Mouse (Mus musculus): ENCODE data around the gene Hrh1. TPM values are rescaled to one million over a fixed set of nuclear protein-coding genes. Genes with fewer than 3 reads are reported as not detected.
A peak's percentile ranks its signal among the peaks of the same experiment; 100 is the strongest.

The Hrh1 gene
- total RNA-seq (2021): under 1 TPM; 0.12 to 0.14 TPM

DNA sequence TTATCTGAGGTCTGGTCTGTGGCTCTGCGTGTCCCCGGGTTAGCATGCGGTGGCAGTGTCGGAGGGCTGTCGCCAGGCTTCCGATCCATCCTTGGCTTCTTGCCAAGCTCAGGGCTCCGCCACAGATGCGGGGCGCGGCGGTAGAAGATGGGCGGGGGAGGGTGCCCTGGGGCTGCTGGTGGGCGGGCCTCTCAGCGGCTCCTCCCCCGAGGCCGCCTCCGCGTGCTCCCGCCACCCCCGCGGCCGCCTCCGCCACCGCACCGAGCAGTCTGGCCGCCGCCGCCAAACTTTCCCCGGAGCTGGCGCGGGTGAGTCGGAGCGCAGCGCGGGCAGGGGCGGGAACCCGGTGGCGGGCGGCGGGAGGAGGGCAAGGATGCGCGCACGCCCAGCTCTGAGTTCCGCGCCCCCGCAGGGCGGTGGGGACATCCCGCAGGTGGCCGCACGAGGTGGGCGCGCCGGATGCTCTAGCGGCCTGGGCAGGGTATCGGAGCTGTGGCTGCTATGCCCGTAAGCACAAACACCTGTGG, at the start of gene Hrh1:
TSS of gene Hrh1 (plus strand) at position 246 of the 527 bp plus-strand sequence.
- peak; percentile 29 to 36 for DNase-seq
- intact Hi-C loops (cut with DNase I): no loop called here

GRCm38 (mm10) chr6:114354635-114355034, 43.1 kb upstream of the Hrh1 start:
- intact Hi-C loops (cut with DNase I): no loop called here
- peak in 1 of 2 experiments; percentile 15 for DNase-seq

DNA sequence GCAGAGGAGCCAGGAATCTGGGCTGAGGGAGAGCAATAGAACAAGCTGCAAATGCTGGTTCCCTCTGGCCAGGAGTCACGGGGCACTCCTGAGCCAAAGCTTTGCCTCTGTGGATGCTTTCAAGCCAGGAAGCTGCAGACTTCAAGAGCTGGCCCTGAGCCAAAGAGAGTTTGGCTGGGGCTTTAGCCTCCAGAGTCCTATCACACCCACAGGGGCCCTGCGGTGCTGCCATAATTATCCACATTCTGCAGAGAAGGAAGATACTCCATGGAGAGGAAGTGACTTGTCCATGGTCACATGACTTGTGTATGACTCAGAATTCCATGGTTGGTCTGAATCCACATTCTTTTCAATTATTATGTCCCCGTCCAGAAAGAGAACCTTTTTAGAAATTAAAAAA, 39.6 kb upstream of the Hrh1 start:
- peak; percentile 63 to 71 for DNase-seq
- intact Hi-C loops (cut with DNase I): no loop called here

DNA sequence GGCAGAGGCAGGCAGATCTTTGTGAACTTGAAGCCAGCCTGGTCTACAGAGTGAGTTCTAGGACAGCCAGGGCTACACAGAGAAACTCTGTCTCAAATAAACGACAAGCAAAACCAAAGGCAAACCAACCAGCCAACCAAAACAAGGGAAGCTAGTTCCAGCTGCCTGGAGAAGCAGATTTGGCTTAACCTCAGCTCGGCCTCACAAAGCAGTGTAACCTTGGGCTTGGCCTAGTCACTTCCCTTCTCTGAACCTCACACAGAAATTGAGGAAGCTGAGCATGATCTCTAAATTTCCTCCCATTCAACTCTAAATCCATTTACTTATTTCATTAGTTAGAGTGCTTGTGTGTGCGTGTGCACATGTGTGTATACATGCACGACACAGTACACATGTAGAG, 35.4 kb upstream of the Hrh1 start:
- no peak for DNase-seq
- intact Hi-C loops (cut with DNase I): no loop called here

DNA sequence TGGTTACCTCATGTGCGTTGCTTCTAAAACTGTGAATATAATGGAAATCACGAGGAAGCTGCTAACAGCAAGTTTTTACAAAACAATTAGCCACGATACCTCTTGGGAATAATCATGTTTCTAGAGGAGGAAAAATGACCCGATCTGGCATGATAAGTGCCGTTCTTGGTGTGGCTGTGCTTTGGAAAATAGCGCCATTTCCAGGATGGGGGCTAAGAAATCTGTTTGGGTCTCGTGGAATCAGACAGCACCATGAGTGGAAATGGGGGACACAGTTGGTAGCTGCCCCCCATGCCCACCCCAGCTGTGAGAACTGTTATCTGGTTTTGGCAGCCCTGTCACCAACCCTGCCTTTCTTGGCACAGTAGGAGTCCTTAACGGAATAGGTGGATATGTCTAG, 34.0 kb upstream of the Hrh1 start:
- intact Hi-C loops (cut with DNase I): no loop called here
- no peak for DNase-seq

DNA sequence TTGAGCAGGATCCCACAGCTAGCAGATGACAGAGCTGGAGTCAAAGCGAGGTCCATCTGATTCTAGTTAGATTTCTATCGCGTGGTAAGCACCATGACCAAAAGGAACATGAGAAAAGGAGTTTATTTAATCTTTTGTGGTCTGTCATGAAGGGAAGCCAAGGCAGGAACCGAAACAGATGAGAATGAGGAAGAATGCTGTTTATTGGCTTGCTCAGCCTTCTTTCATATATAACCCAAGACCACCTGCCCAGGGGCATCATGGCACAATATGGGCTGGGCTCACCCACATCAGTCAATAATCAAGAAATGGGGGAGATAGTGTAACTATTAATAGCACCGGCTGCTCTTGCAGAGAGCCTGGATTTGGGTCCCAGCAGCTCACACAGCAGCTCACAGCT, 33.0 kb upstream of the Hrh1 start:
- no peak for DNase-seq
- intact Hi-C loops (cut with DNase I): no loop called here

GRCm38 (mm10) chr6:114366191-114366590, 31.5 kb upstream of the Hrh1 start:
- no peak for DNase-seq
- intact Hi-C loops (cut with DNase I): no loop called here

- intact Hi-C loops (cut with DNase I): no loop called here
- no peak for DNase-seq
These were observed 30.1 kb upstream of the Hrh1 start for GRCm38 (mm10) chr6:114367681-114368080.

- intact Hi-C loops (cut with DNase I): no loop called here
- no peak for DNase-seq
These were observed 29.5 kb upstream of the Hrh1 start for GRCm38 (mm10) chr6:114368196-114368595.

GRCm38 (mm10) chr6:114372741-114373140, 25.0 kb upstream of the Hrh1 start:
- intact Hi-C loops (cut with DNase I): no loop called here
- no peak for DNase-seq

DNA sequence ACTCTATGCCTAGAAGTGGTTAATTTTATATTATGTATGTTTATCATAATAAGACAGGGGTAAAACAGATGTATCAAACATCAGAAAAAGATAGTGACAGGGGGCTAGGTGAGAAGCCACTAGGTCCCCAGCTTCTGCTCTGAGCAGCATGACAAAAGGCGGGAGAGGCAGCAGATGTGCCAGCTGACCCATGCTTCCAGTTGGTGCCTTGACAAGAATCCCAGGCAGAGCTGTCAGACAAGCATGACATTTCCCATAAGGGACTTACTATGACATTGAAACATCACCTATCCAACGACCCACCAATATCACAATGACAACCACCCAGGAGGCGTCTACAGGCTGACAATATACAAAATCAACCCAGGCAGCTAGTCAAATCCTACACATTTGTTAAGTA, 16.9 kb upstream of the Hrh1 start:
- intact Hi-C loops (cut with DNase I): no loop called here
- DNase-seq: peak; percentile 32 to 50

GRCm38 (mm10) chr6:114387320-114387719, 10.4 kb upstream of the Hrh1 start:
- intact Hi-C loops (cut with DNase I): no loop called here
- no peak for DNase-seq

GRCm38 (mm10) chr6:114387855-114388254, 9.9 kb upstream of the Hrh1 start:
- DNase-seq: no peak
- intact Hi-C loops (cut with DNase I): no loop called here

DNA sequence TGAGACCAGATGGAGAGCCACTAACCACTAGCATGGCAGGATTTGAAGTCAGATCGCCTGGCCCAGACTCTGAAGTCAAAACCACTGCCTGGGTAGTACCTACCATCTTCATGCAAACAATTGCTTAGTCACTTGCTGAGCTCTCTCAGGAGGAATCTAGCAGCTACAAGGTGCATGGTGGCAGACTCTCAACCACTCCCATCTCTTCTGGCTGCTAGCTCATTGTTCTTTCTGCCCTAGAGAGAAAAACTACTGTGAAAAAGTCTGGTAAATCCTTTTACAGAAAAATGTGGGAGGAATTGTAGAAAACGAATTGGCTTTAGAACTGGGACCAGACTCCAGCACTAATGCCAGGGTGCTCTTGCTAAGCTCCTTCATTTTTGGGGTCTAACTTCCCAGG, 7.6 kb upstream of the Hrh1 start:
- intact Hi-C loops (cut with DNase I): loop anchor here (5.0 kb wide), 1 partner anchor 43 kb away; no protein-coding TSS in a partner anchor
- no peak for DNase-seq

DNA sequence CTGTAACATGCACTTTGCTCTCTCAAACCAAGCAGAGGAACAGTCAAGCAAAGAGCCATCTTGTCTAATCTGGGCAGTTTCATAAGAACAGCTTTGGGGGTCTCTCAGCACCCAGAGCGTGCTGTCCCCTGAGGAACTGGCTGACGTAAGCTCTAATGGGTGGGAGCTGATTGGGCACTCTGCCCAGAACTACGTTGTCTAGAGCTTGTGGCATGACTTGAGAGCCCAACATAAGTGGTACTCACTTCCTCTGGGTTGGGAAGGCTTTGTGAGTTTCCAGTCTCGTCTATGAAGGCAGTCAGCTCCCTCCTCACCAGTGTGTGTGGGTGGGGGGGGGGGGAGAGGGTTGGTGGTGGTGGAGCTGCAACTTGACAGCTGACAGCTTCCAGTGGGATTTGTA, 2.8 kb upstream of the Hrh1 start:
- no peak for DNase-seq
- intact Hi-C loops (cut with DNase I): loop anchor here (5.0 kb wide), 1 partner anchor 48 kb away; no protein-coding TSS in a partner anchor

DNA sequence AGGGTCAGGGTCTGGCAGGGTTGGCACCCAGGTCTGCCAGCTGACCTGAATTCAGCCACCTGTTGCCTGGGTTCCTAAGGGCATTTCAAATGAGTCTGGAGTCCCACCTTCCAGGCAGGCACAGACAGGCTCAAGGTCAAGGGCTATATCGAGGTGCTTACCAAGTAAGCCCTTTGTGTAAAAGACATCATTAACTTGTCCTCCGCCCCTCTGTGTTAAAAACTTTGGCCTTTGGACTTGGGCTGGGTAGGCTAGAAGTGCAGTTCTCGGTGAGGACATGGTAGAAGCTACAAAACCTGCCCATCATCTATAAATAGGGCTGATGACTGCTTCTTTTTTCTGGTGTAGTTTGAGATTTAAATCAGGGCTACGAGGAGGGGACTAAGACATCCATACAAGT, 1.1 kb upstream of the Hrh1 start:
- DNase-seq: no peak
- intact Hi-C loops (cut with DNase I): no loop called here

GRCm38 (mm10) chr6:114397280-114397679, 456 bp upstream of the Hrh1 start:
- no peak for DNase-seq
- intact Hi-C loops (cut with DNase I): no loop called here

DNA sequence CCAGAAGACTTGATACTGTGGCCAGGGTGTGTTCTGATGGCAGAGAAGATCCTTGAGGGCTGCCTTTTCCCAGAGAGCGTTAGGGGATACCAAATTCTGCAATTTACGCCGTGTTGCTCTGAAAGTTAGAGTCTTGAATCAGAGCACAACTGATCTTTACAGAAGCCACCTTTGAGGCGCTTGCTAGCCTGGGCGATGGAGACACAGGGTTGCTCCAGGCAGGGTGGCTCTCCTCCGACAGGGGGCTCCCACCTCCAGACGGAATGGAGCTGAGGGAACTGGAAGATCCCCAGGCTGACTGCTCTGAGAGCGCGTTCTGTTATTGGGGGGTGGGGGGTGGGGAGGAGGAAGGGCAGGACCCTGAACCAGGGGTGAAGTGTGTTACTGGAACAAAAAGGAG, 890 bp downstream of the Hrh1 start:
- DNase-seq: peak; percentile 37 to 42
- intact Hi-C loops (cut with DNase I): no loop called here

DNA sequence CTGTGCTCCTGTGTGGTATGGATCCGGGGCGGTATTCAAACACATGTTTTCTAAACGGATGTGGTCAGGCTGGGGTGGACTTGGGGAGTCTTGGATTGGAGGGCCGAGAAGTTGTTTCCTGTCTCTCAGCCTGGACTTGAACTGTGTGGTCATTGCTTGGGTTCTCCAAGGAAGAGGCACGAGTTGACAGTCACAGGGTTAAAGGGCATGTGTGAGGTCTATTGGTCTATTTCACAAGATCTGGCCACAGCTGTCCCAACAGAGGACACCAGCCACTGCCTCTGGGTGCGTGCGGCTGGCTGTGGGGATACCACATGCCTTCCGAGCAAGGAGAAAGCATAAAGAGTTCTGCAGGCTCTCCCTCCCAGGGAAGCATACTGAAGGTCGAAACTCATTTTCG, 2.7 kb downstream of the Hrh1 start:
- DNase-seq: no peak
- intact Hi-C loops (cut with DNase I): loop anchor here (10.0 kb wide), 1 partner anchor 524 kb away; no protein-coding TSS in a partner anchor

DNA sequence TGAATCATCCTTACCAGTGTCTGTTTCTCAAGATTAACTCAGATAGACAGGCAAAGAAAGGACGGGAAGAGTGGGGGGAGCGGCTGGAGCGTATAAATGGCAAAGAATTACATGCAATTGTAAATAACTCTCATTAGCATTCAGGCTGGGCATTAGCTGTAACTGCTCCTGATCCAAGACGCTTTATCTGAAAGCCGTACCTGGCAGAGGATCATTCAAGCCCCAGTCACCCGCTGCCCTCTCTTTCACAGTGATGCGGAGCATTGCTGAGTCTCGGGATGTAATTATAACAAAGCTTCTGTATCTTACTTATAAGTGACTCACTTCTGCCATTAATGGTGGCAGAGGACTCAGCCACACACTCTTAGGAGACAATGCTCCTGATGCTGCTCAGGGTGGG, 3.1 kb downstream of the Hrh1 start:
- intact Hi-C loops (cut with DNase I): loop anchor here (10.0 kb wide), 1 partner anchor 524 kb away; no protein-coding TSS in a partner anchor

DNA sequence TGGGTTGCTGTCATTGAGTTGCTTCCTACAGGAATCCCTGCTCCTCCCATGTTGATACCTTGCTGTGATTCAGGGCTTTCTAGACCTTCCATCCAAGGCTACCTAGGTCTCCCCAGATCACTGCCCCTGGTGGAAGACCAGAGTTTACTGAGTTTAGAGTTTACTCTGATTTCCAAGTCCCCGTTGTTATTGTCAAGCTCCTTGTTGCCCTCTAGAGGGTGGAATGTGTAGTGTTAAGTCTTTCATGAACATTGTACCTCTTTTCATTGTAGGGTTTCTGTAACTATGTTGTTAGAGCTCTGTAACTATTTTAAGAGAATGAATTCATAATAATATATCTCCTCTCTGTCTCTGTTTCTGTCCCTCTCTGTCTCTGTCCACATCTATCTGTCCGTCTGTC, 4.4 kb downstream of the Hrh1 start:
- intact Hi-C loops (cut with DNase I): loop anchor here (10.0 kb wide), 1 partner anchor 523 kb away; no protein-coding TSS in a partner anchor
- DNase-seq: no peak

More for the DNA sequence above, 3.1 kb downstream of the Hrh1 start:
- DNase-seq: no peak

- intact Hi-C loops (cut with DNase I): loop anchor here (10.0 kb wide), 1 partner anchor 521 kb away; no protein-coding TSS in a partner anchor
- no peak for DNase-seq
These were observed 5.9 kb downstream of the Hrh1 start for GRCm38 (mm10) chr6:114403632-114404031.

- intact Hi-C loops (cut with DNase I): loop anchor here (10.0 kb wide), 1 partner anchor 521 kb away; no protein-coding TSS in a partner anchor
These were observed 6.4 kb downstream of the Hrh1 start for GRCm38 (mm10) chr6:114404128-114404527.

More at GRCm38 (mm10) chr6:114404128-114404527, 6.4 kb downstream of the Hrh1 start:
- DNase-seq: no peak

Data from heart, postnatal 10 days (tissue).